Mouse (Mus musculus) lung, adult 2 months (tissue): Measurements from ENCODE around the gene 1700015F17Rik. TPM values are rescaled to one million over a fixed set of nuclear protein-coding genes. Genes with fewer than 3 reads are reported as not detected.

ENCODE experiments used
- DNase-seq: peaks from one replicate; pipeline ENCODE4 v3.0.0; 2022
- H3K4me1 ChIP-seq: fragments of 200-500 bp; 2 replicates; pipeline ENCODE4 v1.6.1; 2011; ENCODE audit warnings: low read length; ENCODE audit not compliant: control insufficient read depth, insufficient read depth
- H3K4me3 ChIP-seq: fragments of 200-500 bp; replicated peaks from 2 replicates; pipeline ENCODE3; 2011; ENCODE audit warnings: low read depth, mild to moderate bottlenecking, control low read depth, low read length; ENCODE audit errors: extremely low read depth
- CTCF ChIP-seq: fragments of 200-500 bp; IDR thresholded peaks from 2 replicates; pipeline ENCODE4 v1.5.1; 2011; ENCODE audit warnings: mild to moderate bottlenecking, low read length, control low read depth; ENCODE audit not compliant: insufficient read depth
- POLR2A ChIP-seq: fragments of 200-500 bp; IDR thresholded peaks from 2 replicates; pipeline ENCODE4 v1.6.1; 2011; ENCODE audit warnings: low read depth, mild to moderate bottlenecking, control low read depth, low read length, borderline replicate concordance; ENCODE audit errors: extremely low read depth
- WGBS: fragments of 180-500 bp; shearing (Covaris S2); methylation state at CpG from one replicate; pipeline ENCODE4 v1.1.7; 2018; 5-methylcytosine and 5-hydroxymethylcytosine counted together
- polyA plus RNA-seq: library from polyadenylated mRNA; depleted of rRNA; stranded (reverse); fragments of >200 nt; gene quantifications from 2 replicates; pipeline ENCODE4 v1.2.3, GENCODE M21; 2012

1700015F17Rik gene
- polyA plus RNA-seq, 1 experiment = not detected

- DNase-seq = no peak
- no peak for TF ChIP-seq CTCF
- H3K4me1 ChIP-seq = peaks cover 2% of the 10 kb centered on the region; the same call in 1 of the 2 replicates
- WGBS = 61% methylated on average over 4 of the region's 4 CpGs
- H3K4me3 ChIP-seq = no peak overlapping the region
Measured at GRCm38 (mm10) chr5:5503381-5503780, 24.4 kb upstream of the 1700015F17Rik start.

- 49% methylated on average over 2 of the region's 2 CpGs for WGBS
- TF ChIP-seq POLR2A (no peak), CTCF (no peak)
- Histone ChIP-seq H3K4me3 (no peak overlapping the region), H3K4me1 (no peaks in the 10 kb centered on the region)
- no peak for DNase-seq
Measured at GRCm38 (mm10) chr5:5501583-5501982, 22.6 kb upstream of the 1700015F17Rik start.

GRCm38 (mm10) chr5:5496393-5496792, 17.4 kb upstream of the 1700015F17Rik start:
- no peak overlapping the region for H3K4me3 ChIP-seq
- DNase-seq = no peak
- TF ChIP-seq POLR2A = no peak
- no peak for TF ChIP-seq CTCF
- WGBS = 53% methylated on average over 3 of the region's 3 CpGs
- H3K4me1 ChIP-seq = no peaks in the 10 kb centered on the region

GRCm38 (mm10) chr5:5495042-5495441, 16.1 kb upstream of the 1700015F17Rik start:
- Histone ChIP-seq H3K4me1 (no peaks in the 10 kb centered on the region), H3K4me3 (no peak overlapping the region)
- WGBS = 66% methylated on average over 4 of the region's 4 CpGs

GRCm38 (mm10) chr5:5494269-5495005, 15.5 kb upstream of the 1700015F17Rik start:
- peak; percentile 13 for DNase-seq
- 35% methylated on average over 16 of the region's 16 CpGs for WGBS
- no peak for TF ChIP-seq POLR2A
- TF ChIP-seq CTCF = peak; percentile 76
- Histone ChIP-seq H3K4me1 (no peaks in the 10 kb centered on the region), H3K4me3 (no peak overlapping the region)

More at GRCm38 (mm10) chr5:5495042-5495441, 16.1 kb upstream of the 1700015F17Rik start:
- TF ChIP-seq POLR2A (no peak), CTCF (no peak)
- DNase-seq = no peak

- H3K4me1 ChIP-seq = no peaks in the 10 kb centered on the region
- WGBS = 95% methylated on average over 4 of the region's 4 CpGs
- no peak for DNase-seq
- H3K4me3 ChIP-seq = no peak overlapping the region
- TF ChIP-seq POLR2A (no peak), CTCF (no peak)
Measured at GRCm38 (mm10) chr5:5492163-5492562, 13.2 kb upstream of the 1700015F17Rik start.

- no peak for DNase-seq
- Histone ChIP-seq H3K4me3 (no peak overlapping the region), H3K4me1 (no peaks in the 10 kb centered on the region)
- WGBS = 64% methylated on average over 3 of the region's 3 CpGs
- TF ChIP-seq POLR2A = no peak
- no peak for TF ChIP-seq CTCF
Measured at GRCm38 (mm10) chr5:5486071-5486470, 7.1 kb upstream of the 1700015F17Rik start.

- H3K4me1 ChIP-seq = no peaks in the 10 kb centered on the region
- 54% methylated on average over 9 of the region's 9 CpGs for WGBS
- H3K4me3 ChIP-seq = no peak overlapping the region
- no peak for TF ChIP-seq CTCF
- DNase-seq = no peak
Measured at GRCm38 (mm10) chr5:5483254-5483858, 4.4 kb upstream of the 1700015F17Rik start.

GRCm38 (mm10) chr5:5481662-5482061, 2.7 kb upstream of the 1700015F17Rik start:
- no peak overlapping the region for H3K4me3 ChIP-seq
- no peaks in the 10 kb centered on the region for H3K4me1 ChIP-seq
- 0% methylated on average over 1 of the region's 1 CpGs for WGBS
- no peak for DNase-seq
- TF ChIP-seq CTCF (peak; percentile 34; the same call in 1 of the 2 replicates), POLR2A (no peak)

- Histone ChIP-seq H3K4me1 (no peaks in the 10 kb centered on the region), H3K4me3 (no peak overlapping the region)
- WGBS = 61% methylated on average over 4 of the region's 4 CpGs
- no peak for DNase-seq
- TF ChIP-seq CTCF (no peak), POLR2A (no peak)
Measured at GRCm38 (mm10) chr5:5476133-5476532, 2.8 kb downstream of the 1700015F17Rik start.
